Mouse (Mus musculus): ENCODE measurements around the gene Cbx2. TPM values are rescaled to one million over a fixed set of nuclear protein-coding genes. Genes with fewer than 3 reads are reported as not detected.

Cbx2 gene
- polyA plus RNA-seq (2015; fragmentation: Nextera tagmentation; extraction: Ambion mirVana) = 3.8 and 4.2 TPM in 2 replicates

DNA sequence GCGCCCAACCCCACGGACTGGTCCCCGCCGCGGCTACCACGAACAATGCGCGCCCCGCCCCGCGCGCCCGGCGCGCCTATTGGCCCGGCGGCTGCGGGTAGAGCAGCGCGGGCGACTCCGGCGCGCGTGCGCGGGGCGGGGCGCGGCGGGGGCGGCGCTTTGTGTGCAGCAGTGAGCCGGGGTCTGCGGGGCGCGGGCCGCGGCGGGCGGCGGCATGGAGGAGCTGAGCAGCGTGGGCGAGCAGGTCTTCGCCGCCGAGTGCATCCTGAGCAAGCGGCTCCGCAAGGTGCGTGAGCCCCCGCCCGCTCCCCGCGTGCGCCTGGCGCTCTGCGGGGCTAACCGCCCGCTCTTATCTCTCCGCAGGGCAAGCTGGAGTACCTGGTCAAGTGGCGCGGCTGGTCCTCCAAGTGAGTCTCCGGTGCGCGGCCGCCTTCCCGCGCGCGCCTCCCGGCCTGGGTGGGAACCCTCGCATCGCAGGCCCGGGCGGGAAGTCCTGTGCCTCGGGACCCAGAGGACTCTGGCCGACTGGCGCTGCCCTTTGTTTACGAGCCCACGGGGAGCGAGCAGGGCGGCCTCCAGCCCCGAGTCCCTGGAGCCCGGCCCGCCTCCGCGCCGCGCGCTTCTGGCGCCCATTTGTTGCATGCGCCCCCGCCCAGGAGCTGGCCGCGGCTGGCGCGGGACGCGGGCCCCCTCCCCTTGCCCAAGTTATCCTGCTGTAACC, at the start of gene Cbx2:
TSS of gene Cbx2 (plus strand) at position 68 of the 721 bp plus-strand sequence.

DNA sequence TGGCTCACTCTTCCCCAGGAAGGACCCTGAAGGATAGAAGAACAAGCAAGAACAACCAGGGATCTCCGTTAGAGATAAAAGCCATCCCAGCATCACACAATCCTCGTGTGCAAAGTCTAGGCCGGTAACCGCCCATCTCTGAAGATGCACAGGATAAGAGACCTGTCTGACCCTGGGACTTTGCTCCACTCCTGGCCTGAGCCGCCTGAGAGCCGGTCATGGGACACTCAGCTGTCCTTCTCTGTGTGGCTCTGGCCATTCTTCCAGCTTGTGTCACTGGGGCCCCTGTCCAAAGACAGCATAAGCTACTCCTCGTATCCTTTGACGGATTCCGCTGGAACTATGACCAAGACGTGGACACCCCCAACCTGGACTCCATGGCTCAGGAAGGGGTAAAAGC, 34.8 kb upstream of the Cbx2 start, which contains the start of gene Enpp7:
TSS of gene Enpp7 (plus strand) at position 190 of the 400 bp plus-strand sequence.

GRCm38 (mm10) chr11:119040600-119041324, 18.0 kb downstream of the Cbx2 start, which contains the start of gene Cbx8:
Gene Cbx8 (minus strand): TSS chr11:119040969.

Other genes starting within 250 kb of the Cbx2 start
- gene Rbfox3, start 111.4 kb upstream of the Cbx2 start, polyA plus RNA-seq (2015; fragmentation: Nextera tagmentation; extraction: Ambion mirVana) = 44.8 and 48.3 TPM in 2 replicates
- gene Enpp7, start 34.8 kb upstream of the Cbx2 start, polyA plus RNA-seq (2015; fragmentation: Nextera tagmentation; extraction: Ambion mirVana) = not detected in 2 replicates
- 5.7 and 6.7 TPM in 2 replicates for gene Cbx8, start 18.0 kb downstream of the Cbx2 start, polyA plus RNA-seq (2015; fragmentation: Nextera tagmentation; extraction: Ambion mirVana)
- 10.1 and 11.0 TPM in 2 replicates for gene Cbx4, start 63.3 kb downstream of the Cbx2 start, polyA plus RNA-seq (2015; fragmentation: Nextera tagmentation; extraction: Ambion mirVana)
- 4.2 and 5.2 TPM in 2 replicates for gene Tbc1d16, start 205.5 kb downstream of the Cbx2 start, polyA plus RNA-seq (2015; fragmentation: Nextera tagmentation; extraction: Ambion mirVana)
- gene Ccdc40, start 205.6 kb downstream of the Cbx2 start, polyA plus RNA-seq (2015; fragmentation: Nextera tagmentation; extraction: Ambion mirVana) = 0.54 and 0.83 TPM in 2 replicates
- gene Gaa, start 244.9 kb downstream of the Cbx2 start, polyA plus RNA-seq (2015; fragmentation: Nextera tagmentation; extraction: Ambion mirVana) = 42.0 and 43.3 TPM in 2 replicates

Data from urinary bladder, postnatal 0 days (tissue).